Mouse (Mus musculus): ENCODE results near the gene Snx7. TPM values are rescaled to one million over a fixed set of nuclear protein-coding genes. Genes with fewer than 3 reads are reported as not detected.

Gene Snx7
- 78.1 TPM for polyA plus RNA-seq (2014; fragmentation: Illumina TruSeq; extraction: RNeasy Lipid Tissue Mini Kit (QIAGEN cat#74804); ENCODE audit: low read depth, low replicate concordance)

DNA sequence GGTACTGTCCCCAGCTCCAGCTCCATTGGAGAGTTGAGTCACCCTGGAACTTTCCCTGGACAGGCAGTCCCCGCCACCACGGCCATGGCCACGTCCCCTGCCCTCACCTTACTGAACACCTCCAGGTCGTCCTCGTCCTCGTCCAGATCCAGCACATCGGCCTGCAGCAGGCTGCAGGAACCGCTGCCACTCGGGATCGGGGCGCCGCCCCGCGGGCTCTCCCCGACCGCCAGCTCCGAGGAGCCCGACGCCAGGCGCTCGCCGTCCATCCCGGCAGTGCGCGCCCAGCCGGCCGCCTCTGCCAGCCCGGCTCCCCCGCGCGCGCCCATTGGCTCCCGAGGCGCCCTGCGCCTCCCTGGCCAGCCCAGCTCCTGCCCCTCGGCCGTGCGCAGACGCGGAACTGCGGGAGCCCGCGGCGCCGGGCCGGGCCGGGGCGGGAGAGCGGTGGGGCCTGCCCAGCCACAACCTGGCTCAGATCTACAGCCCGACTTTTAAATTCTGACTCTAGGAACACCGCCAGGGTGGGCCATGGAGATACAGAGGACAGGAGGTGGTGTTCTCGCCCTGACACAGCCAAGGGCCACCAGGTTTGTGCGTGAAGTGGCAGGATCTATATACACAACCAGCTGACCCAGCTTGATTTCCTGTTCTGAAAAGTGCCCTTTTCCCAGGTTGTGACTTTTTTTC, at the start of gene Snx7:
Gene Snx7, minus strand, starts transcription at position 300 of the 687 bp plus-strand sequence.

